Mouse (Mus musculus): Measurements from ENCODE around the gene Gpr135.

DNA sequence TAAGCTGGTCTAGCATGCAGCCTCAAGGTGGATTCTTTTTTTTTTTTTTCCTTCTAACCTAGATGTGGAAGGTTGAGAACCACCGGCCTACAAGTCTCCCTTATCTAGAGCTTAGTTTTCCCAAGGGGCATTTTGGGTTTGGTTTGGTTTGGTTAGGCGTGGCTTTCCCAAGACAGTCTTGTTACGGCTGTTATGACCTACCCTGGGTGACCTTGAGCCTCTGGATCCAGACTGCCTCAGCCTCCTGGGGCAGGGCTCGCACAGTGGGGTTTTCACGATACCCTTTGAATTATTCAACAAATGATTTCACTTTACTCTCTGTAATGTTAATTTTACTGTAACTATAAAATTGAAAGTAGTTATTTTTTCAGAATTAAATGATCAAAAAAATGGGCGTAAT, 31.9 kb upstream of the Gpr135 start:
- TF ChIP-seq POLR2A (IDR thresholded peaks at IDR 0.05; ENCODE audit: extremely low read depth, insufficient read depth, low read length) (no peak), CTCF (IDR thresholded peaks at IDR 0.05; ENCODE audit: low read depth, low read length) (no peak)
